Mouse (Mus musculus) forebrain, postnatal 0 days (tissue): ENCODE results near the gene Hes6. TPM values are rescaled to one million over a fixed set of nuclear protein-coding genes. Genes with fewer than 3 reads are reported as not detected.

Experiments used
- ATAC-seq: fragments of 200-750 bp; cut with Nextera tagmentation; 2 replicates; pipeline ENCODE4 v1.8.0; 2017; ENCODE audit warnings: mild to moderate bottlenecking, moderate library complexity
- DNase-seq: peaks from one replicate; pipeline ENCODE4 v3.0.0-alpha.2; 2015
- H3K27ac ChIP-seq: fragments of 300-500 bp; sonication (generic); 2 replicates; pipeline ENCODE4 v1.5.1; 2014; ENCODE audit warnings: low read depth, mild to moderate bottlenecking, antibody characterized with exemption, low read length, moderate library complexity, mixed read lengths
- H3K27me3 ChIP-seq: fragments of 300-500 bp; sonication (generic); 2 replicates; pipeline ENCODE4 v1.6.1; 2014; ENCODE audit warnings: mild to moderate bottlenecking, low read length, mixed read lengths; ENCODE audit not compliant: insufficient read depth
- H3K36me3 ChIP-seq: fragments of 300-500 bp; sonication (generic); 2 replicates; pipeline ENCODE4 v1.6.1; 2014; ENCODE audit warnings: mild to moderate bottlenecking, moderate library complexity; ENCODE audit not compliant: insufficient read depth
- H3K4me1 ChIP-seq: fragments of 300-500 bp; sonication (generic); 2 replicates; pipeline ENCODE4 v1.6.1; 2014; ENCODE audit warnings: antibody characterized with exemption; ENCODE audit not compliant: insufficient read depth
- H3K4me2 ChIP-seq: fragments of 300-500 bp; sonication (generic); 2 replicates; pipeline ENCODE4 v1.6.1; 2014; ENCODE audit warnings: low read depth, mild to moderate bottlenecking, moderate library complexity
- H3K4me3 ChIP-seq: fragments of 300-500 bp; sonication (generic); 2 replicates; pipeline ENCODE4 v1.5.1; 2014; ENCODE audit warnings: low read depth, low read length, mixed read lengths
- H3K9ac ChIP-seq: fragments of 300-500 bp; sonication (generic); 2 replicates; pipeline ENCODE4 v1.6.1; 2014; ENCODE audit warnings: mild to moderate bottlenecking
- H3K9me3 ChIP-seq: fragments of 300-500 bp; sonication (generic); 2 replicates; pipeline ENCODE4 v1.6.1; 2016; ENCODE audit warnings: low read length
- CTCF ChIP-seq: sonication (generic); IDR thresholded peaks from 2 replicates; pipeline ENCODE4 v1.5.1; 2016; ENCODE audit warnings: antibody characterized with exemption, control low read depth, low read depth
- WGBS: fragments of 180-500 bp; shearing (Covaris S2); extraction: QIAGEN DNeasy Blood & Tissue Kit; methylation state at CpG from one replicate; pipeline ENCODE4 v1.1.7; 2014; 5-methylcytosine and 5-hydroxymethylcytosine counted together
- polyA plus RNA-seq: library from polyadenylated mRNA; unstranded; fragments of >200 nt; fragmentation: Nextera tagmentation; extraction: Ambion mirVana; gene quantifications from 2 replicates; pipeline ENCODE4 v1.2.1, GENCODE M21; 2015
- total RNA-seq: library from RNA; depleted of rRNA; stranded (reverse); fragments of >200 nt; gene quantifications from 2 replicates; pipeline ENCODE4 v1.2.3, GENCODE M21; 2014

Gene Hes6
- total and polyA plus RNA-seq, 2 experiments from 2014 or later: 133 to 154 TPM

GRCm38 (mm10) chr1:91441855-91442254 is 28.0 kb upstream of the Hes6 start:
- no peak overlapping the region for H3K4me2 ChIP-seq
- no peak for DNase-seq
- no peaks in the 10 kb centered on the region for H3K27me3 ChIP-seq
- no peak overlapping the region for H3K9ac ChIP-seq
- no peaks in the 10 kb centered on the region for H3K4me1 ChIP-seq
- H3K36me3 ChIP-seq: peaks cover 65% of the 10 kb centered on the region
- TF ChIP-seq CTCF: no peak
- no peak overlapping the region for H3K4me3 ChIP-seq
- 93% methylated on average over 3 of the region's 3 CpGs for WGBS
- no peak overlapping the region for H3K27ac ChIP-seq
- no peak for ATAC-seq
- H3K9me3 ChIP-seq: no peaks in the 10 kb centered on the region

- Histone ChIP-seq H3K27me3 (no peaks in the 10 kb centered on the region), H3K9ac (no peak overlapping the region), H3K9me3 (no peaks in the 10 kb centered on the region), H3K27ac (no peak overlapping the region), H3K36me3 (peaks cover 57% of the 10 kb centered on the region), H3K4me2 (no peak overlapping the region), H3K4me3 (no peak overlapping the region), H3K4me1 (no peaks in the 10 kb centered on the region)
- DNase-seq (no peak), ATAC-seq (no peak)
- 91% methylated on average over 8 of the region's 8 CpGs for WGBS
- TF ChIP-seq CTCF: no peak
Observed at GRCm38 (mm10) chr1:91439776-91440175, 25.9 kb upstream of the Hes6 start.

GRCm38 (mm10) chr1:91437573-91437972 is 23.7 kb upstream of the Hes6 start:
- H3K27ac ChIP-seq: no peak overlapping the region
- peaks cover 44% of the 10 kb centered on the region for H3K36me3 ChIP-seq
- WGBS: 93% methylated on average over 7 of the region's 7 CpGs
- no peaks in the 10 kb centered on the region for H3K9me3 ChIP-seq
- no peak overlapping the region for H3K4me2 ChIP-seq
- TF ChIP-seq CTCF: no peak
- DNase-seq (no peak), ATAC-seq (no peak)
- no peak overlapping the region for H3K9ac ChIP-seq
- H3K27me3 ChIP-seq: no peaks in the 10 kb centered on the region
- no peak overlapping the region for H3K4me3 ChIP-seq
- H3K4me1 ChIP-seq: no peaks in the 10 kb centered on the region

- no peak for ATAC-seq
- Histone ChIP-seq H3K9ac (no peak overlapping the region), H3K9me3 (no peaks in the 10 kb centered on the region), H3K4me3 (no peak overlapping the region), H3K36me3 (peaks cover 49% of the 10 kb centered on the region), H3K27ac (peak overlapping the region; percentile 55; the same call in 1 of the 2 replicates), H3K4me2 (no peak overlapping the region), H3K27me3 (no peaks in the 10 kb centered on the region), H3K4me1 (no peaks in the 10 kb centered on the region)
- 96% methylated on average over 3 of the region's 3 CpGs for whole genome bisulfite sequencing
- DNase-seq: no peak
- no peak for TF ChIP-seq CTCF
Observed at GRCm38 (mm10) chr1:91437083-91437400, 23.2 kb upstream of the Hes6 start.

- Histone ChIP-seq H3K4me2 (no peak overlapping the region), H3K27ac (peak overlapping the region; percentile 57), H3K9ac (no peak overlapping the region), H3K4me1 (no peaks in the 10 kb centered on the region), H3K9me3 (no peaks in the 10 kb centered on the region), H3K36me3 (peaks cover 54% of the 10 kb centered on the region), H3K4me3 (no peak overlapping the region), H3K27me3 (no peaks in the 10 kb centered on the region)
- peak; percentile 58 for ATAC-seq
- TF ChIP-seq CTCF: no peak
- peak; percentile 63 for DNase-seq
- 51% methylated on average over 6 of the region's 6 CpGs for WGBS
Observed at GRCm38 (mm10) chr1:91436380-91437082, 22.7 kb upstream of the Hes6 start.

GRCm38 (mm10) chr1:91435606-91436130 is 21.8 kb upstream of the Hes6 start:
- 80% methylated on average over 13 of the region's 13 CpGs for WGBS

GRCm38 (mm10) chr1:91434905-91435304 is 21.1 kb upstream of the Hes6 start:
- Histone ChIP-seq H3K4me1 (no peaks in the 10 kb centered on the region), H3K27me3 (no peaks in the 10 kb centered on the region), H3K4me3 (no peak overlapping the region), H3K27ac (no peak overlapping the region), H3K4me2 (no peak overlapping the region), H3K36me3 (peaks cover 56% of the 10 kb centered on the region), H3K9me3 (no peaks in the 10 kb centered on the region), H3K9ac (no peak overlapping the region)
- 97% methylated on average over 8 of the region's 8 CpGs for WGBS
- ATAC-seq: no peak
- TF ChIP-seq CTCF: no peak
- no peak for DNase-seq

More at GRCm38 (mm10) chr1:91435606-91436130, 21.8 kb upstream of the Hes6 start:
- no peak overlapping the region for H3K9ac ChIP-seq
- H3K9me3 ChIP-seq: no peaks in the 10 kb centered on the region
- H3K4me3 ChIP-seq: no peak overlapping the region
- H3K27me3 ChIP-seq: no peaks in the 10 kb centered on the region
- TF ChIP-seq CTCF: no peak
- ATAC-seq: no peak
- no peak overlapping the region for H3K4me2 ChIP-seq
- H3K27ac ChIP-seq: peak overlapping the region; percentile 57
- peaks cover 58% of the 10 kb centered on the region for H3K36me3 ChIP-seq
- DNase-seq: no peak
- H3K4me1 ChIP-seq: no peaks in the 10 kb centered on the region
